Mouse (Mus musculus): ENCODE data around the gene Abcc4.

- no peak for TF ChIP-seq EP300 (IDR thresholded peaks at IDR 0.05; ENCODE audit: low read depth)
- TF ChIP-seq CTCF (IDR thresholded peaks at IDR 0.05; ENCODE audit: low read depth) = no peak
Measured at GRCm38 (mm10) chr14:118594463-118594862, 111.6 kb downstream of the Abcc4 start.

Measured in liver, postnatal 0 days (tissue).